Mouse (Mus musculus) megakaryocyte, embryonic 14.5 days (primary cell): ENCODE measurements at regions not wholly inside any gene's neighbourhood (a gene's known extent, or its start where the extent isn't known, plus 50 kb on each side); places are given as distances from the start of the nearest gene placed in this dataset.

Experiments used
- H3K27me3 ChIP-seq: replicated peaks from 2 replicates; pipeline ENCODE3; 2012; ENCODE audit warnings: inconsistent platforms
- H3K36me3 ChIP-seq: replicated peaks from 2 replicates; pipeline ENCODE3; 2012; ENCODE audit warnings: low read length, inconsistent platforms, mixed read lengths
- H3K4me1 ChIP-seq: 2 replicates; pipeline ENCODE4 v1.6.1; 2012; ENCODE audit warnings: inconsistent platforms
- H3K4me3 ChIP-seq: replicated peaks from 2 replicates; pipeline ENCODE3; 2012; ENCODE audit warnings: moderate library complexity, mild to moderate bottlenecking, inconsistent platforms
- H3K9me3 ChIP-seq: 2 replicates; pipeline ENCODE4 v1.6.1; 2012; ENCODE audit warnings: inconsistent platforms
- FLI1 ChIP-seq: IDR thresholded peaks from 2 replicates; pipeline ENCODE4 v1.6.1; 2012; ENCODE audit warnings: low read length, inconsistent platforms, mixed read lengths
- GATA1 ChIP-seq: IDR thresholded peaks from 3 replicates; pipeline ENCODE4 v1.6.1; 2012; ENCODE audit warnings: mixed read lengths, low read length, inconsistent platforms, borderline replicate concordance

DNA sequence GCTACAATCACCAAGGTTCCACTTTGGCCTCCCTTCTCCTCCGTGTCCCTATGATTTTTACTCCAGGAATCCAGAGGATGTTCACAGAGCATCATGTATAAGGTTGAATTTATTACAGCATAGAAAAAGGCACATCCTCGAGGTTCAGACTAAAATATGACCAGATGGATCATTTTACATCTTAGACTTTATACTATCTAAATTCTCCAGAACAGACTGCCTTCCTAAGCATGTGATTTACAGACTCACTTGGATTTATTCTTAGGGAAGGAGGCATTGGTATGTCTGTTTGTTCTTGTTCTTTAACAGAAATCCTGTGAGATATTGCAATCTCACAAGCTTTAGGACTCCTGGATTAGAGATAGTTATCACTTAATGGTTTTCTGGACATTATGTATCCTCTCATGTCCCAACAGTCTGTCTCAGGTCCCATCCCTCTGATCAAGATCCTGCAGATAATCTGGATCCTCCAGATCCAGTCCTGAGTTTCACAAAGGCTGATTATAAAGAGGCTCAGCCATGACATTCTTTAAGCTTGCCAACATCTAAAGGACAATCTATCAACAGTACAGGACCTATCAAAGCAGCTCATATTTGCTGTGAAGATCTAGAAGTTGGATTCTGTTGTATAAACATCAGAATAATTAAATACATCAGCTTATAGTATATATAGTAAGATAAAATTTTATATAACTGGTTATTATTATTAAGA lies 75.2 kb upstream of the Dcn start:
- no peaks in the 10 kb centered on the region for H3K4me1 ChIP-seq
- H3K4me3 ChIP-seq = no peak overlapping the region
- H3K27me3 ChIP-seq = no peaks in the 10 kb centered on the region
- H3K36me3 ChIP-seq = no peaks in the 10 kb centered on the region
- H3K9me3 ChIP-seq = peaks cover 5% of the 10 kb centered on the region; the same call in 1 of the 2 replicates
- TF ChIP-seq FLI1 (no peak), GATA1 (no peak)

DNA sequence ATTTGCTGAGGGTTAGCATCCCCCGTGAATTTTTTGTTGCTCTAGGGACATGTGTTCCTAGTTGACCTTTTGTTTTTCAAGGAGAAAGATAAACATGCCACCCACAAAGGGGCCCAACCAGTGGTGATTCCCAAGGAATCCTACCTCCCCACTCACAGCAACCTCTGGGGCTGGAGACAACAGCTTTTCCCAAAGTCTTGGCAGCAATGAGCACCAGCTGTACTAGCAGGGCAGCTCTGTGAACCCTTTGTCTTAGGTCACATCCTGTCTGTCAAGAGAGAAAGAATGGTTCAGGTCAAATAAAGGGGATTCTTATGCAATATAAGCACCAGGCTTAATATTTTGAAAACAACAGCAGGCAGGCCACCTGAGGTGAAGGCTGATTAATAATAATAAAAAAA lies 70.2 kb upstream of the Dcn start:
- peaks cover 5% of the 10 kb centered on the region; the same call in 1 of the 2 replicates for H3K9me3 ChIP-seq
- H3K36me3 ChIP-seq = no peaks in the 10 kb centered on the region
- H3K4me3 ChIP-seq = no peak overlapping the region
- no peaks in the 10 kb centered on the region for H3K4me1 ChIP-seq
- TF ChIP-seq FLI1 (no peak), GATA1 (no peak)
- H3K27me3 ChIP-seq = no peaks in the 10 kb centered on the region

DNA sequence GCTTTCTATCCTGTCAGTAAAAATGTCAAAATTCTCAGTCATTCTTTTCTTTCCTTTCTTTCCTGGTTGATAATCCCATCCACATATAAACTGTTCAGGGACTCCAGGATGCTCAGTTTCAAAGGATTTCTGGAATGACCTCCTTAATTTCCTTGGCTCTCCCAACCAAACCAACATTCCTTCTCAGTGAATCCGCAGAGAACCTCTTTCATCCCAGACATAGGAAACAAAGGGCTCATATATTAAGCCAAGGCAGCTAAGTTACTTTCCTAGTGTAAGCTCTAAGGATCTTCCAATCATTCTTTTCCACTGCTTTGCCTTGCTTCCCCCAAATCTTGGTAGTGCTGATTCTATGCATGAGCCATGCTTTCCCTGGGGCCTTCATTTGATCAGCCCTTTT lies 69.5 kb upstream of the Dcn start:
- Histone ChIP-seq H3K27me3 (no peaks in the 10 kb centered on the region), H3K9me3 (peaks cover 5% of the 10 kb centered on the region; the same call in 1 of the 2 replicates), H3K36me3 (no peaks in the 10 kb centered on the region), H3K4me3 (no peak overlapping the region), H3K4me1 (no peaks in the 10 kb centered on the region)
- TF ChIP-seq GATA1 (no peak), FLI1 (no peak)

DNA sequence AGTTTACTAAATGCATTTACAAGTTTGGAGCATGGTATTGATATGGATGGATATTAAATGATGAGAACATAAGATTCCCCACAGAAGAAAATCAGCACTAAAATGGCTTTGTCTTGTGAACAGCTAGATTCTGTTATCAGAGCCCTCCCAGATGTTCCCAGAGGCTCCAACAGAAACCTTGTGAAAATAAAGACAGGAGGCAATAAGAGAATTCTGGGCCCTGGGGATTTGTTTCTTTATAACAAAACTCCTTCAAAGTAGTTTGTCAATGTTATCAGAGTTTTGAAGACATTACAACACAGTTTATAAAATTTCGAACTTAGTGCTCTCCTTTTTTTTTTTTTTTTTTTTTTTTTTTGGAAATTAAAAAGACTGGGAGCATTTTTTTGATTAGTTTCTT lies 56.8 kb upstream of the Dcn start:
- H3K36me3 ChIP-seq = no peaks in the 10 kb centered on the region
- no peaks in the 10 kb centered on the region for H3K9me3 ChIP-seq
- H3K27me3 ChIP-seq = no peaks in the 10 kb centered on the region
- no peak overlapping the region for H3K4me3 ChIP-seq
- H3K4me1 ChIP-seq = no peaks in the 10 kb centered on the region
- TF ChIP-seq GATA1 (no peak), FLI1 (no peak)

DNA sequence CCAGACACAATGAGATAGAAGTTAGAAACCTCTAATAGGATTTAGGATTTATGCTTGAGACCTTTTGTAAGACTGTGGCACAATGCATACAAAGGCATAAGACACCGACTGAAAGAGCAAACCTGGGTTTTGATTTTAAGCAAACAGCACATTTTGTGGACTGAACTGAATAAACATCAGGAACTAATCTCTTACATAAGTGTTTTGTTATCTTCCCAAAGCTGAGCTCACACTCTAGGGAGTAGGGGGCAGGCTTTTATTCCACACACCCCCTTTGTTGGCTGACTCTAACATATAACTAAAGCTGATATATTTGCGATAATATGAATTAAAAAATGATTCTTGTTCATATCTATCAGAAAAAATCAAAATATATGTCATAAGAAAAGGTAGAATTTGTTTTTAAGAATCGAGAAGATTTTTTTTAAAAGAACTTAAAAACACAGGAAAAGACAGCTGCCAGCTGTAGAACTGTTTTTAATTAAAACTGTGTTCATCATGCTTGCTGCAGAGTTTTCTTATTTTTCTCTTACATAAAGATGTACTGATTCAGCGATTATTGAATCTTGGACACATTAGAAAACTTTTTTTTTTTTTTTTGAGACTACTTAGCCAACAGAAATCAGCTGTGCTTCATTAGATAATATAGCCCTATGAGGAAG lies 56.2 kb upstream of the Dcn start:
- Histone ChIP-seq H3K36me3 (no peaks in the 10 kb centered on the region), H3K9me3 (no peaks in the 10 kb centered on the region), H3K4me3 (no peak overlapping the region), H3K27me3 (no peaks in the 10 kb centered on the region), H3K4me1 (no peaks in the 10 kb centered on the region)
- TF ChIP-seq FLI1 = no peak
- TF ChIP-seq GATA1 = no peak
